In genomic region chr16:16896015-16896381, GRCm38 (mm10) we compare ENCODE assay signal across 8 mouse cellular contexts. TPM values are rescaled to one million over a fixed set of nuclear protein-coding genes. Genes with fewer than 3 reads are reported as not detected.
DNase-seq lines count a peak whose midpoint lies in the region; ATAC-seq and TF ChIP-seq lines count a peak whose summit lies in the region.

No protein-coding gene starts in this region.

- POLR2A ChIA-PET in Patski (lab: Charles Lee) = interaction anchor here (1.0 kb wide), 1 partner anchor 18 kb away, joined by 4 read pairs; no protein-coding TSS in a partner anchor

- H3K36me3 ChIP-seq in heart, embryonic 15.5 days = peaks cover 31% of the 10 kb centered on the region
- peaks cover 33% of the 10 kb centered on the region for H3K36me3 ChIP-seq in hindbrain, embryonic 14.5 days (replicated peaks; ENCODE audit: control insufficient read depth, insufficient read depth)
- peaks cover 25% of the 10 kb centered on the region for H3K36me3 ChIP-seq in midbrain, embryonic 14.5 days (ENCODE audit: control insufficient read depth, insufficient read depth, low read length)

- no peaks in the 10 kb centered on the region for H3K9me3 ChIP-seq in heart, embryonic 15.5 days (replicated peaks)
- no peaks in the 10 kb centered on the region for H3K9me3 ChIP-seq in hindbrain, embryonic 14.5 days (ENCODE audit: control insufficient read depth, low read length)
- H3K9me3 ChIP-seq in midbrain, embryonic 14.5 days (ENCODE audit: control insufficient read depth, low read length) = no peaks in the 10 kb centered on the region

- H3K4me1 ChIP-seq in heart, embryonic 15.5 days (replicated peaks) = peaks cover 12% of the 10 kb centered on the region
- peaks cover 13% of the 10 kb centered on the region for H3K4me1 ChIP-seq in hindbrain, embryonic 14.5 days (replicated peaks; ENCODE audit: control insufficient read depth, insufficient read depth, low read length)
- peaks cover 13% of the 10 kb centered on the region for H3K4me1 ChIP-seq in midbrain, embryonic 14.5 days (ENCODE audit: control insufficient read depth, insufficient read depth, low read length)

- peak overlapping the region; percentile 3; the same call in 1 of the 2 replicates for H3K27ac ChIP-seq in heart, embryonic 15.5 days
- peak overlapping the region; percentile 16; the same call in 1 of the 2 replicates for H3K27ac ChIP-seq in hindbrain, embryonic 14.5 days
- H3K27ac ChIP-seq in midbrain, embryonic 14.5 days (replicated peaks; ENCODE audit: low read depth, low read length) = peak overlapping the region; percentile 72

- CTCF ChIA-PET in Patski (lab: Charles Lee) = interaction anchor here (1.0 to 2.3 kb wide), 5 partner anchors 8 to 25 kb away, joined by 4 to 10 read pairs (median 5); partner anchors contain the start of gene Vpreb1

- WGBS in heart, embryonic 15.5 days = 29% methylated on average over 4 of the region's 4 CpGs
- 22% methylated on average over 4 of the region's 4 CpGs for WGBS in hindbrain, embryonic 14.5 days
- WGBS in midbrain, embryonic 14.5 days = 23% methylated on average over 4 of the region's 4 CpGs

- no peak for DNase-seq in heart, adult 9 months (ENCODE audit: low spot score in 2 of 2)
- DNase-seq in Patski (ENCODE audit: low read depth, low spot score) = no peak
- no peak for DNase-seq in hindbrain, embryonic 14.5 days (ENCODE audit: low spot score)
- no peak for DNase-seq in midbrain, embryonic 14.5 days
- DNase-seq in frontal cortex, postnatal 10 days (ENCODE audit: low spot score in 2 of 2) = no peak
- DNase-seq in cerebellum, adult 9-10 months = no peak

- no peaks in the 10 kb centered on the region for H3K27me3 ChIP-seq in heart, embryonic 15.5 days
- H3K27me3 ChIP-seq in Patski = no peaks in the 10 kb centered on the region
- no peaks in the 10 kb centered on the region for H3K27me3 ChIP-seq in hindbrain, embryonic 14.5 days (ENCODE audit: control insufficient read depth, insufficient read depth, low read length)
- no peaks in the 10 kb centered on the region for H3K27me3 ChIP-seq in midbrain, embryonic 14.5 days (ENCODE audit: control insufficient read depth, insufficient read depth, low read length)

- 0 out of 2 replicates have a peak overlapping the region, but pooled peaks have one; percentile 83 for H3K4me2 ChIP-seq in heart, embryonic 15.5 days
- peak overlapping the region; percentile 87; the same call in 1 of the 2 replicates for H3K4me2 ChIP-seq in hindbrain, embryonic 14.5 days (replicated peaks)
- H3K4me2 ChIP-seq in midbrain, embryonic 14.5 days (ENCODE audit: low read length) = peak overlapping the region; percentile 84

- H3K4me3 ChIP-seq in heart, embryonic 15.5 days = 0 out of 2 replicates have a peak overlapping the region, but pooled peaks have one; percentile 69
- H3K4me3 ChIP-seq in hindbrain, embryonic 14.5 days (replicated peaks; ENCODE audit: low read length) = no peak overlapping the region
- no peak overlapping the region for H3K4me3 ChIP-seq in midbrain, embryonic 14.5 days (replicated peaks; ENCODE audit: low read depth, low read length)

- in situ Hi-C loops in Patski (cut with MboI; ENCODE audit: low pct_unique_long_range_greater_than_20kb) = no loop called here

- TF ChIP-seq CTCF in Patski (IDR thresholded peaks at IDR 0.05) = no peak

- peak; percentile 22 for ATAC-seq in heart, embryonic 15.5 days (replicated peaks; ENCODE audit: insufficient number of reproducible peaks, insufficient read depth, low FRiP score, low read depth)
- peak; percentile 2 for ATAC-seq in Patski
- ATAC-seq in hindbrain, embryonic 14.5 days (ENCODE audit: low FRiP score) = peak; percentile 76; the same call in 1 of the 2 replicates
- no peak for ATAC-seq in midbrain, embryonic 14.5 days (ENCODE audit: low FRiP score, low TSS enrichment)
- no peak for ATAC-seq in cerebellum, adult (ENCODE audit: insufficient number of reproducible peaks, low FRiP score, low TSS enrichment)

- H3K9ac ChIP-seq in heart, embryonic 15.5 days = no peak overlapping the region
- H3K9ac ChIP-seq in hindbrain, embryonic 14.5 days = 0 out of 2 replicates have a peak overlapping the region, but pooled peaks have one; percentile 68
- peak overlapping the region; percentile 83; the same call in 1 of the 2 replicates for H3K9ac ChIP-seq in midbrain, embryonic 14.5 days (replicated peaks; ENCODE audit: low read length)

RNA-seq across cellular contexts. Expression of gene Ppm1f, which starts 0.3 kb away (rescaled TPM):
- polyA plus RNA-seq in heart, embryonic 15.5 days (2015; fragmentation: Nextera tagmentation; extraction: Ambion mirVana) = 23.4 and 28.8 TPM in 2 replicates
- polyA plus RNA-seq in Patski (2021) = 36.2 TPM
- 20.3 and 22.1 TPM in 2 replicates for polyA plus RNA-seq in hindbrain, embryonic 14.5 days (2014; fragmentation: Nextera tagmentation; extraction: Ambion mirVana)
- polyA plus RNA-seq in midbrain, embryonic 14.5 days (2014; fragmentation: Nextera tagmentation; extraction: Ambion mirVana) = 15.5 and 17.4 TPM in 2 replicates

RNA-seq across cellular contexts. Expression of gene Vpreb1, which starts 25.4 kb away (rescaled TPM):
- polyA plus RNA-seq in heart, embryonic 15.5 days (2015; fragmentation: Nextera tagmentation; extraction: Ambion mirVana) = 1.1 and 1.4 TPM in 2 replicates
- polyA plus RNA-seq in Patski (2021) = 0.56 TPM
- polyA plus RNA-seq in hindbrain, embryonic 14.5 days (2014; fragmentation: Nextera tagmentation; extraction: Ambion mirVana) = 0.80 TPM in 1 of 2 replicates, not detected in the other
- polyA plus RNA-seq in midbrain, embryonic 14.5 days (2014; fragmentation: Nextera tagmentation; extraction: Ambion mirVana) = 0.84 and 1.3 TPM in 2 replicates

RNA-seq across cellular contexts. Expression of gene Top3b, which starts 25.5 kb away (rescaled TPM):
- polyA plus RNA-seq in heart, embryonic 15.5 days (2015; fragmentation: Nextera tagmentation; extraction: Ambion mirVana) = 37.8 and 51.7 TPM in 2 replicates
- polyA plus RNA-seq in Patski (2021) = 83.3 TPM
- 63.5 and 77.7 TPM in 2 replicates for polyA plus RNA-seq in hindbrain, embryonic 14.5 days (2014; fragmentation: Nextera tagmentation; extraction: Ambion mirVana)
- polyA plus RNA-seq in midbrain, embryonic 14.5 days (2014; fragmentation: Nextera tagmentation; extraction: Ambion mirVana) = 67.5 and 71.9 TPM in 2 replicates

RNA-seq across cellular contexts. Expression of gene Igll1, which starts 32.2 kb away (rescaled TPM):
- polyA plus RNA-seq in heart, embryonic 15.5 days (2015; fragmentation: Nextera tagmentation; extraction: Ambion mirVana) = 0.27 TPM in 1 of 2 replicates, not detected in the other
- not detected for polyA plus RNA-seq in Patski (2021)
- not detected in 2 replicates for polyA plus RNA-seq in hindbrain, embryonic 14.5 days (2014; fragmentation: Nextera tagmentation; extraction: Ambion mirVana)
- not detected in 2 replicates for polyA plus RNA-seq in midbrain, embryonic 14.5 days (2014; fragmentation: Nextera tagmentation; extraction: Ambion mirVana)

Comparison
In these comparisons a context has a peak if more than half of its experiments do, and no peak if none do; other contexts are left out.
1. ATAC-seq: peak in heart, embryonic 15.5 days (single experiment), Patski (single experiment) and hindbrain, embryonic 14.5 days (single experiment); none in midbrain, embryonic 14.5 days (single experiment) and cerebellum, adult (single experiment).
2. H3K27ac ChIP-seq: peak in every context shown above with its lines; median percentile 72 in midbrain, embryonic 14.5 days; 16 in hindbrain, embryonic 14.5 days; 3 in heart, embryonic 15.5 days.
3. Peak in every context shown above with its lines, with median percentiles within 50 percentile points of each other: H3K4me2 ChIP-seq.